In the genomic region with DNA sequence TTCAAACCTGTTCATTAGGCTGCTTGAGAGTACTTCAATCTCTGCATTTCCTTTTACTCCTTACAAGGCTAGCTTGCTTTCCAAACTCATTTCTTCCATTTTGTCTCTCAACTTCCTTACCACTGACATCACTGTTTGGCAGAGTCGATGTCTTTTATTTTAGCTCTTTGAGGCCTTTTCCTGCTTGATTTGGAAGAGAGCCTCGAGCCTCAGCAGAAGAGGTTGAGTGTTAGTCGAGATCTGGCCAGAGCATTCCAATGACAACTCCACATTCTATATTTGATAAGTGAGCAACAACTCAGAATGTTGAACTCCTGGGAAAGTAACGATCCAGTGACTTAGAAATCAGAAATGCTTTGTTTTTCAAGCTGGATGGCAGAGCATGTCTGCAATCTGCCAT, we compare ENCODE assay signal across 10 mouse cellular contexts. TPM values are rescaled to one million over a fixed set of nuclear protein-coding genes. Genes with fewer than 3 reads are reported as not detected.
DNase-seq lines count a peak whose midpoint lies in the region; ATAC-seq and TF ChIP-seq lines count a peak whose summit lies in the region.
"Had no signal": no experiment of that assay in that cellular context is flagged by ENCODE, and none has a peak within 500 bp of the region (broad histone marks: within the 10 kb centered on the region; RNA-seq: fewer than 3 reads in every experiment).

No protein-coding gene starts in this region.

- no peaks in the 10 kb centered on the region for H3K36me3 ChIP-seq in liver, adult 2 months (ENCODE audit: control insufficient read depth, insufficient read depth, low read length)
- no peaks in the 10 kb centered on the region for H3K36me3 ChIP-seq in liver, postnatal 0 days (replicated peaks; ENCODE audit: insufficient read depth, low read length)
- no peaks in the 10 kb centered on the region for H3K36me3 ChIP-seq in heart, embryonic 15.5 days
- H3K36me3 ChIP-seq in hindbrain, embryonic 16.5 days (ENCODE audit: control insufficient read depth, insufficient read depth, low read length) = no peaks in the 10 kb centered on the region
- H3K36me3 ChIP-seq: hindbrain, embryonic 10.5 days had no signal

- no peak for ATAC-seq in liver, postnatal 0 days
- ATAC-seq in heart, embryonic 15.5 days (replicated peaks; ENCODE audit: insufficient number of reproducible peaks, insufficient read depth, low FRiP score, low read depth) = peak; percentile 64; the same call in 1 of the 2 replicates
- ATAC-seq in hindbrain, embryonic 16.5 days = no peak

- TF ChIP-seq EP300 in liver, postnatal 0 days (IDR thresholded peaks at IDR 0.05; ENCODE audit: low read depth) = no peak

- no peaks in the 10 kb centered on the region for H3K27me3 ChIP-seq in liver, adult 2 months (ENCODE audit: control insufficient read depth, insufficient read depth, low read length)
- no peaks in the 10 kb centered on the region for H3K27me3 ChIP-seq in liver, postnatal 0 days (ENCODE audit: insufficient read depth, low read length)
- H3K27me3 ChIP-seq in heart, embryonic 15.5 days = no peaks in the 10 kb centered on the region
- H3K27me3 ChIP-seq in hindbrain, embryonic 16.5 days (replicated peaks; ENCODE audit: control insufficient read depth, insufficient read depth, low read length) = no peaks in the 10 kb centered on the region

- H3K9me3 ChIP-seq in liver, postnatal 0 days (ENCODE audit: low read length) = no peaks in the 10 kb centered on the region
- no peaks in the 10 kb centered on the region for H3K9me3 ChIP-seq in heart, embryonic 15.5 days (replicated peaks)
- H3K9me3 ChIP-seq in hindbrain, embryonic 16.5 days (ENCODE audit: control insufficient read depth, low read length) = no peaks in the 10 kb centered on the region
- H3K9me3 ChIP-seq: hindbrain, embryonic 10.5 days had no signal

- H3K4me2 ChIP-seq in liver, postnatal 0 days (ENCODE audit: low read depth, low read length) = no peak overlapping the region
- H3K4me2 ChIP-seq in heart, embryonic 15.5 days = no peak overlapping the region
- H3K4me2 ChIP-seq in hindbrain, embryonic 16.5 days (ENCODE audit: low read length) = no peak overlapping the region

- no peak for DNase-seq in liver, adult 2 months (ENCODE audit: extremely low read depth, low read depth, low spot score)
- no peak for DNase-seq in liver, postnatal 0 days
- peak; percentile 39 for DNase-seq in lung, postnatal 14 days
- no peak for DNase-seq in thymus, postnatal 14 days
- DNase-seq: liver; right cerebral cortex, postnatal 4 days had no signal

- peaks cover 7% of the 10 kb centered on the region for H3K4me1 ChIP-seq in liver, adult 2 months (ENCODE audit: control insufficient read depth, insufficient read depth, low read length)
- peaks cover 2% of the 10 kb centered on the region for H3K4me1 ChIP-seq in liver, postnatal 0 days (ENCODE audit: insufficient read depth)
- peaks cover 11% of the 10 kb centered on the region for H3K4me1 ChIP-seq in embryonic fibroblast, embryonic 13.5 days (ENCODE audit: control insufficient read depth, insufficient read depth, low read length)
- peaks cover 19% of the 10 kb centered on the region for H3K4me1 ChIP-seq in heart, embryonic 15.5 days (replicated peaks)
- no peaks in the 10 kb centered on the region; the same call in 1 of the 2 replicates for H3K4me1 ChIP-seq in hindbrain, embryonic 16.5 days (ENCODE audit: control insufficient read depth, insufficient read depth, low read depth, low read length)

- no peaks in the 10 kb centered on the region for H3K79me2 ChIP-seq in liver, adult 2 months (ENCODE audit: control insufficient read depth, insufficient read depth, low read length)

- no peak for TF ChIP-seq CTCF in liver, adult 2 months (IDR thresholded peaks at IDR 0.05; ENCODE audit: low read depth, low read length)
- TF ChIP-seq CTCF in liver, postnatal 0 days (IDR thresholded peaks at IDR 0.05; ENCODE audit: low read depth) = no peak
- TF ChIP-seq CTCF in embryonic fibroblast, embryonic 13.5 days (IDR thresholded peaks at IDR 0.05; ENCODE audit: borderline replicate concordance, insufficient read depth, low read length) = peak; percentile 44; the same call in 1 of the 2 replicates

- no peak overlapping the region for H3K9ac ChIP-seq in liver, adult 2 months (ENCODE audit: low read depth, low read length)
- H3K9ac ChIP-seq in liver, postnatal 0 days (replicated peaks) = no peak overlapping the region
- no peak overlapping the region for H3K9ac ChIP-seq in heart, embryonic 15.5 days
- H3K9ac ChIP-seq in hindbrain, embryonic 16.5 days (ENCODE audit: low read depth, low read length) = no peak overlapping the region

- TF ChIP-seq POLR2A in liver, adult 2 months (IDR thresholded peaks at IDR 0.05; ENCODE audit: extremely low read depth, insufficient read depth, low read length) = no peak
- TF ChIP-seq POLR2A in embryonic fibroblast, embryonic 13.5 days (IDR thresholded peaks at IDR 0.05; ENCODE audit: low read depth, low read length) = no peak

- H3K27ac ChIP-seq in liver, adult 2 months (replicated peaks; ENCODE audit: insufficient read depth, low read depth, low read length) = 0 out of 2 replicates have a peak overlapping the region, but pooled peaks have one; percentile 23
- H3K27ac ChIP-seq in liver, postnatal 0 days (ENCODE audit: low read depth) = no peak overlapping the region
- H3K27ac ChIP-seq in embryonic fibroblast, embryonic 13.5 days (ENCODE audit: insufficient read depth, low read length) = peak overlapping the region; percentile 91
- peak overlapping the region; percentile 83 for H3K27ac ChIP-seq in heart, embryonic 15.5 days
- H3K27ac ChIP-seq in hindbrain, embryonic 16.5 days (ENCODE audit: low read depth, low read length) = no peak overlapping the region
- H3K27ac ChIP-seq: hindbrain, embryonic 10.5 days had no signal

- 72% methylated on average over 4 of the region's 4 CpGs for WGBS in liver, adult 2 months
- 56% methylated on average over 4 of the region's 4 CpGs for WGBS in liver, postnatal 0 days (ENCODE audit: insufficient replicate concordance)
- 11% methylated on average over 4 of the region's 4 CpGs for WGBS in heart, embryonic 15.5 days
- WGBS in hindbrain, embryonic 16.5 days = 74% methylated on average over 4 of the region's 4 CpGs

- no peak overlapping the region for H3K4me3 ChIP-seq in liver, adult 2 months (ENCODE audit: insufficient read depth, low read depth, low read length)
- H3K4me3 ChIP-seq in liver, postnatal 0 days (ENCODE audit: low read depth, low read length) = no peak overlapping the region
- H3K4me3 ChIP-seq in embryonic fibroblast, embryonic 13.5 days (ENCODE audit: insufficient read depth, low read length) = no peak overlapping the region
- H3K4me3 ChIP-seq in heart, embryonic 15.5 days = no peak overlapping the region
- H3K4me3 ChIP-seq in hindbrain, embryonic 16.5 days (ENCODE audit: low read length) = no peak overlapping the region
- H3K4me3 ChIP-seq: hindbrain, embryonic 10.5 days had no signal

RNA-seq across cellular contexts. Expression of gene Adgrl2, which starts 48.4 kb away (rescaled TPM):
- 27.9 and 34.6 TPM in 2 replicates for total RNA-seq in liver, adult 2 months (2014; rRNA removed)
- polyA plus RNA-seq in liver, adult 2 months (2012; rRNA removed) = 22.8 and 26.2 TPM in 2 replicates
- 8.2 and 9.1 TPM in 2 replicates for polyA plus RNA-seq in liver, postnatal 0 days (2015; fragmentation: Nextera tagmentation; extraction: Ambion mirVana)
- 90.1 and 112 TPM in 2 replicates for polyA plus RNA-seq in embryonic fibroblast, embryonic 13.5 days (2011; ENCODE audit: insufficient read length, low read depth, missing spikeins)
- polyA plus RNA-seq in heart, embryonic 15.5 days (2015; fragmentation: Nextera tagmentation; extraction: Ambion mirVana) = 33.3 and 39.8 TPM in 2 replicates
- 114 and 121 TPM in 2 replicates for polyA plus RNA-seq in hindbrain, embryonic 16.5 days (2015; fragmentation: Nextera tagmentation; extraction: Ambion mirVana)

Comparison
In these comparisons a context has a peak if more than half of its experiments do, and no peak if none do; other contexts are left out.
1. H3K27ac ChIP-seq: peak in liver, adult 2 months (single experiment), embryonic fibroblast, embryonic 13.5 days (single experiment) and heart, embryonic 15.5 days (single experiment); none in liver, postnatal 0 days (single experiment) and hindbrain, embryonic 16.5 days (single experiment).